Mouse (Mus musculus): ENCODE data around the gene Mrm3. TPM values are rescaled to one million over a fixed set of nuclear protein-coding genes. Genes with fewer than 3 reads are reported as not detected.
"Not testable (repeated sequence)": the region's sequence is repeated elsewhere in the genome, so short reads cannot be mapped to it uniquely, and the experiment has no call there.

Mrm3 gene
- polyA plus RNA-seq, 2 experiments = 15.2 to 20.9 TPM

GRCm38 (mm10) chr11:76206793-76207192, 36.7 kb upstream of the Mrm3 start:
- Histone ChIP-seq H3K4me1 (ENCODE audit: control insufficient read depth, insufficient read depth, low read length) (peaks cover 6% of the 10 kb centered on the region; the same call in 1 of the 2 replicates), H3K9me3 (ENCODE audit: control insufficient read depth, low read length) (no peaks in the 10 kb centered on the region), H3K4me3 (replicated peaks; ENCODE audit: low read length) (no peak overlapping the region), H3K27ac (replicated peaks; ENCODE audit: low read depth, low read length) (no peak overlapping the region), H3K4me2 (replicated peaks; ENCODE audit: low read depth, low read length, severe bottlenecking) (no peak overlapping the region), H3K9ac (ENCODE audit: low read depth, low read length, severe bottlenecking) (no peak overlapping the region), H3K27me3 (ENCODE audit: control insufficient read depth, insufficient read depth, low read length) (no peaks in the 10 kb centered on the region), H3K36me3 (ENCODE audit: control insufficient read depth, insufficient read depth, low read length) (peaks cover 62% of the 10 kb centered on the region)
- no peak for TF ChIP-seq POLR2A (IDR thresholded peaks at IDR 0.05; ENCODE audit: borderline replicate concordance, extremely low read depth, insufficient read depth, insufficient read length)
- WGBS = 92% methylated on average over 5 of the region's 5 CpGs
- DNase-seq (ENCODE audit: low spot score) (no peak), ATAC-seq (ENCODE audit: low FRiP score, low read depth) (no peak)

- no peak overlapping the region for H3K27ac ChIP-seq (replicated peaks; ENCODE audit: low read depth, low read length)
- no peak overlapping the region for H3K4me3 ChIP-seq (replicated peaks; ENCODE audit: low read length)
- TF ChIP-seq POLR2A (IDR thresholded peaks at IDR 0.05; ENCODE audit: borderline replicate concordance, extremely low read depth, insufficient read depth, insufficient read length) = no peak
- DNase-seq (ENCODE audit: low spot score) (no peak), ATAC-seq (ENCODE audit: low FRiP score, low read depth) (no peak)
- H3K4me2 ChIP-seq (replicated peaks; ENCODE audit: low read depth, low read length, severe bottlenecking) = no peak overlapping the region
- peaks cover 78% of the 10 kb centered on the region for H3K36me3 ChIP-seq (ENCODE audit: control insufficient read depth, insufficient read depth, low read length)
- no peak overlapping the region for H3K9ac ChIP-seq (ENCODE audit: low read depth, low read length, severe bottlenecking)
- no peaks in the 10 kb centered on the region for H3K4me1 ChIP-seq (ENCODE audit: control insufficient read depth, insufficient read depth, low read length)
- no peaks in the 10 kb centered on the region for H3K27me3 ChIP-seq (ENCODE audit: control insufficient read depth, insufficient read depth, low read length)
- no peaks in the 10 kb centered on the region for H3K9me3 ChIP-seq (ENCODE audit: control insufficient read depth, low read length)
- 80% methylated on average over 13 of the region's 13 CpGs for WGBS
Measured at GRCm38 (mm10) chr11:76210228-76210985, 33.1 kb upstream of the Mrm3 start.

- 89% methylated on average over 4 of the region's 6 CpGs for WGBS
- H3K27me3 ChIP-seq (ENCODE audit: control insufficient read depth, insufficient read depth, low read length); DNase-seq (ENCODE audit: low spot score); H3K9me3 ChIP-seq (ENCODE audit: control insufficient read depth, low read length); ATAC-seq (ENCODE audit: low FRiP score, low read depth); H3K4me3 ChIP-seq (replicated peaks; ENCODE audit: low read length); H3K4me1 ChIP-seq (ENCODE audit: control insufficient read depth, insufficient read depth, low read length); H3K4me2 ChIP-seq (replicated peaks; ENCODE audit: low read depth, low read length, severe bottlenecking); H3K27ac ChIP-seq (replicated peaks; ENCODE audit: low read depth, low read length); H3K9ac ChIP-seq (ENCODE audit: low read depth, low read length, severe bottlenecking): not testable (repeated sequence)
- peaks cover 67% of the 10 kb centered on the region for H3K36me3 ChIP-seq (ENCODE audit: control insufficient read depth, insufficient read depth, low read length)
Measured at GRCm38 (mm10) chr11:76211595-76211994, 31.9 kb upstream of the Mrm3 start.

GRCm38 (mm10) chr11:76213841-76214240, 29.7 kb upstream of the Mrm3 start:
- no peak for ATAC-seq (ENCODE audit: low FRiP score, low read depth)
- H3K36me3 ChIP-seq (ENCODE audit: control insufficient read depth, insufficient read depth, low read length) = peaks cover 46% of the 10 kb centered on the region
- H3K4me1 ChIP-seq (ENCODE audit: control insufficient read depth, insufficient read depth, low read length) = no peaks in the 10 kb centered on the region
- H3K4me2 ChIP-seq (replicated peaks; ENCODE audit: low read depth, low read length, severe bottlenecking) = no peak overlapping the region
- H3K9ac ChIP-seq (ENCODE audit: low read depth, low read length, severe bottlenecking) = no peak overlapping the region
- TF ChIP-seq POLR2A (IDR thresholded peaks at IDR 0.05; ENCODE audit: borderline replicate concordance, extremely low read depth, insufficient read depth, insufficient read length) = no peak
- H3K9me3 ChIP-seq (ENCODE audit: control insufficient read depth, low read length) = no peaks in the 10 kb centered on the region
- H3K27me3 ChIP-seq (ENCODE audit: control insufficient read depth, insufficient read depth, low read length) = no peaks in the 10 kb centered on the region
- 94% methylated on average over 5 of the region's 5 CpGs for WGBS
- DNase-seq (ENCODE audit: low spot score) = no peak
- no peak overlapping the region for H3K4me3 ChIP-seq (replicated peaks; ENCODE audit: low read length)
- no peak overlapping the region for H3K27ac ChIP-seq (replicated peaks; ENCODE audit: low read depth, low read length)

GRCm38 (mm10) chr11:76215011-76215410, 28.5 kb upstream of the Mrm3 start:
- Histone ChIP-seq H3K9me3 (ENCODE audit: control insufficient read depth, low read length) (no peaks in the 10 kb centered on the region), H3K9ac (ENCODE audit: low read depth, low read length, severe bottlenecking) (no peak overlapping the region), H3K36me3 (ENCODE audit: control insufficient read depth, insufficient read depth, low read length) (peaks cover 42% of the 10 kb centered on the region), H3K27ac (replicated peaks; ENCODE audit: low read depth, low read length) (no peak overlapping the region), H3K4me2 (replicated peaks; ENCODE audit: low read depth, low read length, severe bottlenecking) (no peak overlapping the region), H3K4me1 (ENCODE audit: control insufficient read depth, insufficient read depth, low read length) (no peaks in the 10 kb centered on the region), H3K27me3 (ENCODE audit: control insufficient read depth, insufficient read depth, low read length) (no peaks in the 10 kb centered on the region), H3K4me3 (replicated peaks; ENCODE audit: low read length) (no peak overlapping the region)
- DNase-seq (ENCODE audit: low spot score) (no peak), ATAC-seq (ENCODE audit: low FRiP score, low read depth) (no peak)
- WGBS = 93% methylated on average over 2 of the region's 2 CpGs
- TF ChIP-seq POLR2A (IDR thresholded peaks at IDR 0.05; ENCODE audit: borderline replicate concordance, extremely low read depth, insufficient read depth, insufficient read length) = no peak
